Mouse (Mus musculus): ENCODE data around the gene Immp2l.

Immp2l gene

GRCm38 (mm10) chr12:41314811-41315461 lies 291.0 kb downstream of the Immp2l start:
- no peak for DNase-seq (ENCODE audit: low spot score in 2 of 2)

- no peak for DNase-seq (ENCODE audit: low spot score in 2 of 2)
Measured at GRCm38 (mm10) chr12:41315871-41316270, 292.0 kb downstream of the Immp2l start.

- no peak for DNase-seq (ENCODE audit: low spot score in 2 of 2)
Measured at GRCm38 (mm10) chr12:41316426-41316825, 292.5 kb downstream of the Immp2l start.

DNA sequence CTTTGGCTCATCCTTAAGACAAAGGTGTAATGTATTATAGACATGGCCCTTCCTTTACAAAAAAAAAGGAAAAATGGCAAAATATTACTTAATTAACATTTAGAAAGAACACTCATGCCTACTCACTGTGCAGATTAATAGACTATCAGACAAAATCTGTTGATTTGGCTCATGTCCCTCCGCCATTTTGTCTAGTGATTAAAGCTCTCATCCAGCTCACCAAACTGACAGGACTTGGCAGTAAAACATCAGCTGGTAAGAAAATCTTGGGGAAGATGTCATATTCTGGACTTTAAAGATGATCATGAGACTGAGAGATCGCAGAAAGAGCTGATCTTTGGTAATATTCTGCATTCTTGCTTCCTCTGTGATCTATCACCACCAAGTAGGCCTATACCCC lies 293.5 kb downstream of the Immp2l start:
- DNase-seq (ENCODE audit: low spot score in 2 of 2): no peak

- DNase-seq (ENCODE audit: low spot score in 2 of 2): no peak
Measured at GRCm38 (mm10) chr12:41322018-41322417, 298.1 kb downstream of the Immp2l start.

DNA sequence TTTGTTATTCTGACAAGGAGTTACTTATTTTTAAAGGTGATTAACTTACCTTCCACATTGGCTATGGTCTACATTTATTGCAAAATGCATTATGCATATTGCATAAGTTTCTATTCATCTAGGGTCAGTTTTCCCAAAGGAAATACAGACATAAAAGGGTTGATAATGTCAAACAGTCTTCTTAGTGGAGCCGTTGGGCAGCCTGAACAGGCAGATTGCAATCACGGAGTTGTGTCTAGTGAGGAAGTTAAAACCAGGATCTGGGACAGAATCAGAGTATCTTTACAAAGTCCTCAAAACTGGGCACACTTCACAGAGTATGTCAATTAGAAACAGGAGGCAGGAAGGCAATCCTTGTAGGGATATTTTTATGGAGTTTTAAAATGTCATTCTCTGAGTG lies 300.5 kb downstream of the Immp2l start:
- DNase-seq (ENCODE audit: low spot score in 2 of 2): no peak

DNA sequence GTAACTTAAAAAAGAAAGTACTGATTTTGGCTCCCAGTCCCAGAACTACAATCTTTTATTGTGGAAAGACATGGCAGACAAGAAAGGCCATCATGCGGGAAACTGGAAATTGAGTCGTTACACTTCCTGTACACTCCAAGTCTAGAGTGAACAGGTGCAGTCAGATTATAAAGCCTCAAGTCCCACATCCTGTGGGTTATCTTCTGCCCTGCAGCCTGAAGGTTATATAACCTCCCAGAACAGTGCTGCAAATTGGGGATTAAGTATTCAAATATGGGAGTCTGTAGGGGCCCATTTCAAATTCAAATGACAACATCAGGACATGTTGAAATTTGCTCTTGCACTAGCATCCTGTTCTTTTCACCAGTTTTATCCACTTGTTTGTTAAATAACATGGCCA lies 301.9 kb downstream of the Immp2l start:
- DNase-seq (ENCODE audit: low spot score in 2 of 2): no peak

DNA sequence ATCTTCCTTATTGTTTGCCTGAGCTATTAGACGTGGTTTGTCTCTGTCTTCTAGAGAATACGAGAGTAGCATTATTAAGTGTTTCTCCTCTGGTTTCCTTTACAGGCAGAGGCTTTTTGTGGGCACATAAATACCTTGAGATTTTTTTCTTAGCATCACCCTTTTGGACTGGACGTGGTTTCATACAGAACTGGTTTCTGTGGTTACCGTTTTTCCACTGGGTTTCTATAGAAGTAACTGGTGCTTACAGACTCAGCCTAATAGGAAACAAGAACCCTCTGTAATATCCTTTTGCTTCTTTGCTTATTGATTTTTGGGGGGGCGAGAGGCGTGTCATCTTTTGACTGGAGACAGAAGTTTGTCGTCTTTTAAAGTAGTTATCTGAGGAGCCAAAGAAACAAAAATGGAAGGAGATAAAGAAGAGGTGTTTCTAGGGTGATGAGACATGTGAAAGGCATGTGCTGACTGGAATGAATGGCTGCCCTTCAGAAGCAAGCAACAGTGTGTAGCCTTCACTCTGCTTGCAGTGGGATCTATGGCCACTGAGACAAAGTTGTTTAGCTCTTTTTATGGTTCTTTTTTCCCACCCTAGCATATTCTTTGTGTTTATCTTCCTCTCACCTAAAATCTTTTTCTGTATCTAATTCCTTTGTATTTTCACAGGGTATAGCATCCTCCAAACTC lies 307.2 kb downstream of the Immp2l start:
- no peak for DNase-seq (ENCODE audit: low spot score in 2 of 2)

DNA sequence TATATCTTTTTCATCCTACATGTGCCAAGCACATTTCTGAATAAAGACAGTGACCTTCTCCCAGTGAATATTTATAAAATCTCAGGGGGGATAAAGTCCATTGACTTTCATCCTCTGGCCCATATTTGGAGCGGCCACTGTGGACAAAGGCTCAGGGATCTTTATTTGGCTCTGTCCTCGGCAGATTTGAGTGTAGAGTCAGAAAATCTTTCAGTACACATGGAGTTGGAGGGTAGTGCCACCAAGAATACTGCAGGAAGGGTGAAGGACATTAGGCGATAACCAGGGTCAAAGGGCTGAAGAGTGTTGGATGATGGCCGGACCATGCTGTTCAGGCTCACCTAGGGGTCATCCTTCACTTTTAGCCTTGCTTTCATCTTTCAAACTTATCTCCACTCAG lies 321.7 kb downstream of the Immp2l start:
- no peak for DNase-seq (ENCODE audit: low spot score in 2 of 2)

- no peak for DNase-seq (ENCODE audit: low spot score in 2 of 2)
Measured at GRCm38 (mm10) chr12:41347494-41347893, 323.6 kb downstream of the Immp2l start.

- DNase-seq (ENCODE audit: low spot score in 2 of 2): no peak
Measured at GRCm38 (mm10) chr12:41349386-41349785, 325.5 kb downstream of the Immp2l start.

DNA sequence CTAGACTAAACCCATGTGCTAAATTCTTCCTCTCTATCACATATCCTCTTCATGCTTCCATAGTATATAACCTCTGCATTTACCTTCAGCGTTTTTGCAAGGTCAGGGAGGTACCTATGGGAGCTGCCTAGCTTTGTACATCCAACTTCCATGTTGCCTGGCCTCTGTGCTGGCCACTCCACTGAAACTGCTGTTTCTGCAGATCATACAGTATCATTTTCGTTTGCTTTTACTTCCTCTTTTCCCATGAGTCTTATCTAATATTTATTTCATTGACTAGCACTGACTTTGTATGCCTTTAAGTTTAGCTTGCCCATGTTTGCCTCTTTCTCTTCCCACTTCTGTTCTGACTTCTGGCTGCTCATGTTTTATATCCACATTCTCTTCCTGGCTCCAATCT lies 325.9 kb downstream of the Immp2l start:
- no peak for DNase-seq (ENCODE audit: low spot score in 2 of 2)

DNA sequence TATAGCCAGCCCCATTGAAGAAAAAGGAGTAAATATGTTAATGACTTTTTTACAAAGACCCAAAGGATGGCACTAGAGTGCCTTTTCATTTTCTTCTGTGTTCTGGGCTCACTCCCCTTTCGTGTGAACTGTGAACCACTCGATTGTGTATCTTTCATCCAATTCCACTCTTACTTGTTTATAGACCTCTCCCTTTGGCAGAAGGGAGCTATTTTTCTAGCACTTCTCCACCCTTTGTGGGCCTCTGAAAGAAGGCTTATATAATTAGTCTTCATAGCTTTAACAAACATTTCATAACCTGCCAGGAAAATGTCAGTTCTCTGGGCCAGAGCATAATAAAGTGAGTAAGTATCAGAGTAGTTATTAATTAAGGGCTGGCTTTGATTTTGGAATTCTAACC lies 327.4 kb downstream of the Immp2l start:
- no peak for DNase-seq (ENCODE audit: low spot score in 2 of 2)

GRCm38 (mm10) chr12:41354857-41355256 lies 331.0 kb downstream of the Immp2l start:
- DNase-seq (ENCODE audit: low spot score in 2 of 2): no peak

DNA sequence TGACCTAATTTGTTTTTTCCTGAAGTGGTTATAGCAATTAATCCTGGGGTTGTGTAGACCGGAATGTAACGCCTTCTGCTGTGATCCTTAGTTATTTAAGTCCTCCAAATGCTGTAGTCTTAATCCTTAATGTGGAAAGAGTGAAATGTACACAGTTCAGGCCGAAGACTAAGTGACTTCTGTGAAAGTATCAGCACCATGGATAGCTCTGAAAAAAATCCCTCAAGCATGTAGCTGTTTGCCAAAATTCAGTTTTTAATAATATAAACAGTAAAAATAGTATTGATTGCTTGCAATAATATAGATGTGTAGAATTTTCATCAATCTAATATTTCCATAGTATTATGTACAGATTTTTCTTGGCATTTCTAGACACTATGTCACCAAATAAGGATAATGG lies 332.1 kb downstream of the Immp2l start:
- DNase-seq (ENCODE audit: low spot score in 2 of 2): no peak

DNA sequence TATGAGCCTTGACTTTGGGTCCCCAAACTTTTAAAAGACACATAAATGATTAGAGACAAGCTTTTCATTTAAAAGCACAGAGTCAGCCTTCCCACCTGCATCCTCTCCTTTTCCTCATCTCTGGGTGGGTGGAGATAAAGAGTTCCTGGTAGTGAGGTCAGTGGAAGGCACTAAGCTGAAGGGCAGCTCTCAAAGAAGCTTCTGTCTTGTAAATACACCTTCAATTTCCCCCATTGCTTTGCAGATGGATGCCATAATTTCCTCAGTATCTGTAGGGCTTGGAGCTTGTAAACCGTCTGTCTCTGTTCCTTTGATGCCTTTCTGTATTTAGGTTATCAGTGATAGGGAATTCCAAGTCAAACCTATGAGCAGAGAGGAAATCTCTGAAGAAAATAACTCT lies 362.8 kb downstream of the Immp2l start:
- no peak for DNase-seq (ENCODE audit: low spot score in 2 of 2)

DNA sequence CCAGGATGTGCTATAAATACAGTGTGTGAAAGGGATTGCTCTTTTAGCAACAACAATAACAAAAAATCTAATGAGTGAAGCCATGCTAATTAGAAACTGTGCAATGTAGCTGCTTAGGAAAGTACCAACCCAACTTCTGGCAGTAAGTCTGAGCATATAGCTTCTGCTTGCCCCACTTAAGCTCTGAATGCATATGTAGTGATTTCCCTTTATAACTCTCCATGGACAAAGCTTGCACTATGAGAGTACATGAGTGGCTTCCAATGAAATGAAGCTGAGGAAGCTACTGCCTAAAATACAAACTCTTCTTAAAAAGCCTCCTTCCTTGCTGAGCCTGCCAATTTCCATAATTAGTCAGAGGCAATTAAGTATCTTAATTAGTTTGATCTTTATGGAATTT lies 370.3 kb downstream of the Immp2l start:
- no peak for DNase-seq (ENCODE audit: low spot score in 2 of 2)

GRCm38 (mm10) chr12:41401136-41401535 lies 377.2 kb downstream of the Immp2l start:
- no peak for DNase-seq (ENCODE audit: low spot score in 2 of 2)

- no peak for DNase-seq (ENCODE audit: low spot score in 2 of 2)
Measured at GRCm38 (mm10) chr12:41401923-41402322, 378.0 kb downstream of the Immp2l start.

DNA sequence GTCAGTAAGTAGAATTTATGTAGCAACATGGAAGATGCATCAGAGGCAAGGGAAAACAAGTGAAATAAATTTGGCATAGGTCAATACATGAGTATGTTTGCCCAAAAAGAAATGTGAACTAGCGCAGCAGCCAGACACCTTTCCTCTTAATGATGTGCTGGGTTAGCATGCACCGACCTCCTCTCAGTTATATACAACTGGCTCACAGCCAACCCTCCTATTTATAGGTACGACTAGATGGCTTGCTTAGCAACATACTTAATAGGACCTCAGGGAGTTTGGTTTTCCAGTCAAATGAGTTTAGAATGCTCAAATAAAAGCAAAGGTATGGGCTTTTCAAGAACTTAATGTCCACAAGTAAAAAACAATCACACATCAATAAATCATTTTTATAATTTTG lies 385.5 kb downstream of the Immp2l start:
- DNase-seq (ENCODE audit: low spot score in 2 of 2): no peak

- DNase-seq (ENCODE audit: low spot score in 2 of 2): no peak
Measured at GRCm38 (mm10) chr12:41416635-41417034, 392.7 kb downstream of the Immp2l start.

- no peak for DNase-seq (ENCODE audit: low spot score in 2 of 2)
Measured at GRCm38 (mm10) chr12:41417099-41417498, 393.2 kb downstream of the Immp2l start.

DNA sequence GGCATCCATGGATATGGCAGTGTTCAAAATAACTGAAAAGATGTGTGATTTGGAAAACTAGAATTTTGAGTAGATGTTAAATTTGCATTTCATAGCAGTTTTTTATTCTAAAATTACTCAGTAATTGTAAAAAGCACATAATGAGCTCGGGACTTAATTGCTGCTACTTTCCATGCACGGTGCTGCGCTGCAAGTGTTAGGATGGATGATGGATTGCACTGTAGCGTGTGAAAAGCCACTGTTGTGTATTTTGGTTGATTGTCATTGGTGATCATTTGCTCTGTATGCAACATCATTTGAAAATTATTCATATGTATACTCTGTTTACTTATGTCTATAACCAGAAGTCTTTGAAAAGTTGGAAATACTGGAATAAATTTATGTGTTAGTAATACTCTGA lies 394.1 kb downstream of the Immp2l start:
- no peak for DNase-seq (ENCODE audit: low spot score in 2 of 2)

Measured in spleen, postnatal 36 days (tissue).